Mouse (Mus musculus): ENCODE results near the gene Ankrd16. TPM values are rescaled to one million over a fixed set of nuclear protein-coding genes. Genes with fewer than 3 reads are reported as not detected.

The Ankrd16 gene
- polyA plus RNA-seq, 1 experiment from 2014 or later = 22.4 TPM

DNA sequence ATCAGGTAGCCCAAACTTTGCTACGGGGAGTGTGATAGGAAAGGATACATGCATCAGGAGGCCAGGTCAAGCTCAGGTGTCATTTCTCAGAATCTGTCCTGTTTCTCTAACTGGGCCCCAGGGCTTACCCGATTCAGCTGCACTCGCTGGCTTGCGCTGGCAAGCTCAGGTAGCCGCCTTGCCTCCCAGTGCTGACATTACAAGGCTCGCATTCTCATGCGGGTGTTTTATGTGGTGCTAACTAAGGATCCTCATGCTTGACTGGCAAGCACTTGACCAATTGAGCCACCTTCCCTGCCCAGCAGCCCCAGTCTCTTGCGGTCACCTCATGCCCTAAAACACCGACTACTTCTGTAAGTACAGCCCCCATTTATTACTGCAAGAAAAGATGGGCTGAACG is 3.2 kb upstream of the Ankrd16 start:
- Histone ChIP-seq H3K27me3 (replicated peaks; ENCODE audit: control insufficient read depth, insufficient read depth, low read length) (no peaks in the 10 kb centered on the region), H3K4me2 (replicated peaks; ENCODE audit: low read depth) (no peak overlapping the region), H3K4me3 (ENCODE audit: low read depth, low read length) (no peak overlapping the region), H3K36me3 (ENCODE audit: control insufficient read depth, insufficient read depth) (peaks cover 4% of the 10 kb centered on the region; the same call in 1 of the 2 replicates), H3K9me3 (ENCODE audit: control insufficient read depth) (no peaks in the 10 kb centered on the region), H3K4me1 (replicated peaks; ENCODE audit: control insufficient read depth, insufficient read depth, low read length) (0 out of 2 replicates have a peak, but pooled peaks cover 8% of the 10 kb centered on the region), H3K9ac (ENCODE audit: low read depth, low read length) (no peak overlapping the region), H3K27ac (ENCODE audit: low read depth, low read length) (no peak overlapping the region)
- 88% methylated on average over 10 of the region's 10 CpGs for WGBS
- TF ChIP-seq CTCF (IDR thresholded peaks at IDR 0.05; ENCODE audit: low read depth) = no peak
- no peak for ATAC-seq

DNA sequence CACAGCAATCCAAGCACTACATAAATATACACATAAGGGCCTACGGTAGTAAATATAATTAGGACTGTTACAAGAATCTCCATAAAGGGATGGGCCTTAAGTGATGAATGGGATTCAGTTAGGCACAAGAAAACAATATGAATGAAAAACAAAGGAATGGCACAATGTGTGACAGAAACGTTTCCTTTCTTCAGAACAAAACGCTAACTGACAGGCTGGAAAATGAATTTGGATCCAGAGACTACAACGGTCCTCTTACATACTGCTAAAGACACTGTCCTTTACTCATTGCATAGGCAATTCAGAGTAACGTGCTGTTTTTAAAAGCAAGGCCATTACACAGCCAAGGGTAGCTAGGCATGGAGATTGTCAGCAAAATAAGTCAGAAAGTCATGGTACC is 2.6 kb upstream of the Ankrd16 start:
- Histone ChIP-seq H3K27ac (ENCODE audit: low read depth, low read length) (no peak overlapping the region), H3K36me3 (ENCODE audit: control insufficient read depth, insufficient read depth) (no peaks in the 10 kb centered on the region), H3K9me3 (ENCODE audit: control insufficient read depth) (no peaks in the 10 kb centered on the region), H3K4me3 (ENCODE audit: low read depth, low read length) (no peak overlapping the region), H3K9ac (ENCODE audit: low read depth, low read length) (no peak overlapping the region), H3K4me1 (replicated peaks; ENCODE audit: control insufficient read depth, insufficient read depth, low read length) (0 out of 2 replicates have a peak, but pooled peaks cover 14% of the 10 kb centered on the region), H3K27me3 (replicated peaks; ENCODE audit: control insufficient read depth, insufficient read depth, low read length) (no peaks in the 10 kb centered on the region), H3K4me2 (replicated peaks; ENCODE audit: low read depth) (no peak overlapping the region)
- ATAC-seq = no peak
- no peak for TF ChIP-seq CTCF (IDR thresholded peaks at IDR 0.05; ENCODE audit: low read depth)
- 84% methylated on average over 5 of the region's 5 CpGs for WGBS

DNA sequence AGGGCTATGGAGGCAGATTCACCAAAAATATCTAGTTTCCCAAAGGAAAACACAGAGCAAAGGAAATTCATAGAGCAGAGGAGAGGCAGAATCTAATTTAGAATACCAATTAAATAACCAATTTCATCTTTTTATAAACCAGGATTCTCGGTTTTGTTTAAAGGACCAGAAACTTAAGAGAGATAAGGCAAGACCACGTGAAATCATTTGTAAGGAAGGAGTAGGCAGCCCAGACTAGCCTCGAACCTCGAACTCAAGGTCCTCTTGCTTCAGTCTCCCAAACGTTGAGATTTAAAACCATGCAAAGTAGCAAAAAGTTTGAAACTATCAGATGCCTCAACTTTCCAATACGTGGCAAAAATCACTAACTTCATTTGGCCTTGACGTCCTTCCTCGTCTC is 1.3 kb upstream of the Ankrd16 start:
- H3K4me1 ChIP-seq (replicated peaks; ENCODE audit: control insufficient read depth, insufficient read depth, low read length) = 0 out of 2 replicates have a peak, but pooled peaks cover 14% of the 10 kb centered on the region
- no peaks in the 10 kb centered on the region for H3K27me3 ChIP-seq (replicated peaks; ENCODE audit: control insufficient read depth, insufficient read depth, low read length)
- 0 out of 2 replicates have a peak, but pooled peaks cover 2% of the 10 kb centered on the region for H3K36me3 ChIP-seq (ENCODE audit: control insufficient read depth, insufficient read depth)
- no peak for ATAC-seq
- H3K9me3 ChIP-seq (ENCODE audit: control insufficient read depth) = no peaks in the 10 kb centered on the region
- peak overlapping the region; percentile 86; the same call in 1 of the 2 replicates for H3K27ac ChIP-seq (ENCODE audit: low read depth, low read length)
- WGBS = 29% methylated on average over 8 of the region's 8 CpGs
- TF ChIP-seq CTCF (IDR thresholded peaks at IDR 0.05; ENCODE audit: low read depth) = no peak
- peak overlapping the region; percentile 61 for H3K4me2 ChIP-seq (replicated peaks; ENCODE audit: low read depth)
- peak overlapping the region; percentile 82; the same call in 1 of the 2 replicates for H3K9ac ChIP-seq (ENCODE audit: low read depth, low read length)
- H3K4me3 ChIP-seq (ENCODE audit: low read depth, low read length) = peak overlapping the region; percentile 83

DNA sequence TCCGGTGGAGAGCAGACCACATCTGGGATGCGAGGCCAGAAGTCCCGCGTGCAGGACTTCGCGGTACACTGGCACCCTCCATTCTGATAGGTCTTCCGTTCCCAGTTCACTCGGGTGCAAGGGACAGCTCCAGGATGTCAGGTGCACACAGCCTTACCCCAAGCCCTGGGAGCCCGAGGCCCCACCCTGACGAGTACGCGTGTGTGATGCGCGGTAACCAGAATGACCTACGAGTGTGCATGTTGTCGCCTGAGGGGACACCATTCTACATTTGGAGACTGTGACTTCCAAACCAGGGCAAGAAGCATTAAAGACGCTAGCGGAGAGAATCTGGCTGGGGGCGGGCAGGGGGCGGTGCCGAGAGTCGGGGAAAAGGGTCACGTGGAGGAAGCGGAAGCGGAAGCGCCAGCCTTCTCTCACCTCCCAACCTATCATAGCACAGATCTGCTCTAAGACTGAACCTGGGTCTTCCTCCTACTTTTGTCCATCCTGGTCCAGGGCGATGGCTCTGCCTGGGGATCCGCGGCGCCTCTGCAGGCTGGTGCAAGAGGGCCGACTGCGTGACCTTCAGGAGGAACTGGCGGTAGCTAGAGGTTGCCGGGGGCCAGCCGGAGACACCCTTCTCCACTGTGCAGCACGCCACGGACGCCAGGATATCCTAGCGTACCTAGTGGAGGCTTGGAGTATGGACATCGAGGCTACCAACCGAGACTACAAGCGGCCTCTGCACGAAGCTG is 579 bp downstream of the Ankrd16 start:
- ATAC-seq = peak; percentile 87
- Histone ChIP-seq H3K4me2 (replicated peaks; ENCODE audit: low read depth) (peak overlapping the region; percentile 96), H3K36me3 (ENCODE audit: control insufficient read depth, insufficient read depth) (peaks cover 19% of the 10 kb centered on the region), H3K27ac (ENCODE audit: low read depth, low read length) (peak overlapping the region; percentile 96), H3K9ac (ENCODE audit: low read depth, low read length) (peak overlapping the region; percentile 67), H3K27me3 (replicated peaks; ENCODE audit: control insufficient read depth, insufficient read depth, low read length) (no peaks in the 10 kb centered on the region), H3K4me1 (replicated peaks; ENCODE audit: control insufficient read depth, insufficient read depth, low read length) (0 out of 2 replicates have a peak, but pooled peaks cover 14% of the 10 kb centered on the region), H3K9me3 (ENCODE audit: control insufficient read depth) (no peaks in the 10 kb centered on the region), H3K4me3 (ENCODE audit: low read depth, low read length) (peak overlapping the region; percentile 83)
- WGBS = under 1% methylated on average over 43 of the region's 43 CpGs
- TF ChIP-seq CTCF (IDR thresholded peaks at IDR 0.05; ENCODE audit: low read depth) = peak; percentile 48

DNA sequence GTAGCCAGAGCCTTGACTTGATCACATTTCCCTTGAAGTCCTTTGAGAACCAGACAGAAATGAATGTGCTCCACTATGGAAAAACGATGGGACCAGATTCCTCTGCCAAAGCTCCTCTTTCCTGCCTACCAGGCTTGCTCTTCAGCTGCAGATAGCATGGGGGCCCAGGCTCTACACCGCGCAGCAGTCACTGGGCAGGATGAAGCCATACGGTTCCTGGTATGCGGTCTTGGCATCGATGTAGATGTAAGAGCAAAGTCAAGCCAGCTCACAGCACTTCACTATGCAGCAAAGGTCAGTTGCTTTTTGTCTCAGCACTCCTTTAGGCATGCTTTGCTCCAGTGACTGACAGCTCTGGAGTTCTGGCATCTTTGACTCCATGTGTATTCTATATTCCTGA is 6.5 kb downstream of the Ankrd16 start:
- TF ChIP-seq CTCF (IDR thresholded peaks at IDR 0.05; ENCODE audit: low read depth) = no peak
- H3K27me3 ChIP-seq (replicated peaks; ENCODE audit: control insufficient read depth, insufficient read depth, low read length) = no peaks in the 10 kb centered on the region
- no peak overlapping the region for H3K9ac ChIP-seq (ENCODE audit: low read depth, low read length)
- H3K27ac ChIP-seq (ENCODE audit: low read depth, low read length) = no peak overlapping the region
- no peak for ATAC-seq
- H3K4me3 ChIP-seq (ENCODE audit: low read depth, low read length) = no peak overlapping the region
- no peak overlapping the region for H3K4me2 ChIP-seq (replicated peaks; ENCODE audit: low read depth)
- whole genome bisulfite sequencing = 96% methylated on average over 6 of the region's 6 CpGs
- no peaks in the 10 kb centered on the region for H3K9me3 ChIP-seq (ENCODE audit: control insufficient read depth)
- 0 out of 2 replicates have a peak, but pooled peaks cover 9% of the 10 kb centered on the region for H3K4me1 ChIP-seq (replicated peaks; ENCODE audit: control insufficient read depth, insufficient read depth, low read length)
- peaks cover 71% of the 10 kb centered on the region for H3K36me3 ChIP-seq (ENCODE audit: control insufficient read depth, insufficient read depth)

DNA sequence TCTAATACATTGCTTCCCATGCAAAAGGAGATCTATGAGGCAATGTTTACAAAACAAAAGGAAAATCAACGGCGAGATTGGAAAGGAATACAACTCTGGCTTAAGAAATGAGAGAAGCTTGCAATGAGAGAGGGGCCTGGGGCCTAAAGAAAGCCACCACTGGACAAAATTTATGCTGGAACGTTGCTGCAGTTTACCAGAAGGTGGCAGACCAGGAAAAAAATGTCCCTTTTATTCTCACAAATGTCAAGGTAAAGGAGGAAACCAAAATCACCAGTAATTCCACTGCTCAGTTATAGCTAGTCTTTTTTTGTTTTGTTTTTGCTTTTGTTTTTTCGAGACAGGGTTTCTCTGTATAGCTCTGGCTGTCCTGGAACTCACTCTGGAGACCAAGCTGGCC is 17.0 kb downstream of the Ankrd16 start:
- H3K4me2 ChIP-seq (replicated peaks; ENCODE audit: low read depth) = no peak overlapping the region
- no peaks in the 10 kb centered on the region for H3K9me3 ChIP-seq (ENCODE audit: control insufficient read depth)
- H3K27ac ChIP-seq (ENCODE audit: low read depth, low read length) = no peak overlapping the region
- H3K27me3 ChIP-seq (replicated peaks; ENCODE audit: control insufficient read depth, insufficient read depth, low read length) = no peaks in the 10 kb centered on the region
- H3K36me3 ChIP-seq (ENCODE audit: control insufficient read depth, insufficient read depth) = peaks cover 21% of the 10 kb centered on the region
- no peak overlapping the region for H3K9ac ChIP-seq (ENCODE audit: low read depth, low read length)
- 73% methylated on average over 4 of the region's 4 CpGs for WGBS
- H3K4me3 ChIP-seq (ENCODE audit: low read depth, low read length) = no peak overlapping the region
- no peak for TF ChIP-seq CTCF (IDR thresholded peaks at IDR 0.05; ENCODE audit: low read depth)
- no peak for ATAC-seq
- H3K4me1 ChIP-seq (replicated peaks; ENCODE audit: control insufficient read depth, insufficient read depth, low read length) = no peaks in the 10 kb centered on the region

Data from intestine, postnatal 0 days (tissue).